Mouse (Mus musculus) heart, postnatal 0 days (tissue): ENCODE data around the gene Tmem248. TPM values are rescaled to one million over a fixed set of nuclear protein-coding genes. Genes with fewer than 3 reads are reported as not detected.

Experiments
- ATAC-seq: fragments of 200-750 bp; cut with Nextera tagmentation; 2 replicates; pipeline ENCODE4 v1.8.0; 2017; ENCODE audit warnings: low read depth, moderate number of reproducible peaks, moderate library complexity; ENCODE audit not compliant: insufficient read depth
- DNase-seq: peaks from one replicate; pipeline ENCODE4 v3.0.0-alpha.2; 2016; ENCODE audit warnings: low spot score
- H3K27ac ChIP-seq: fragments of 300-500 bp; sonication (generic); 2 replicates; pipeline ENCODE4 v1.5.1; 2014; ENCODE audit warnings: low read depth, mild to moderate bottlenecking
- H3K27me3 ChIP-seq: fragments of 300-500 bp; sonication (generic); 2 replicates; pipeline ENCODE4 v1.6.1; 2014; ENCODE audit warnings: low read length, mixed read lengths; ENCODE audit not compliant: control insufficient read depth, insufficient read depth
- H3K36me3 ChIP-seq: fragments of 300-500 bp; sonication (generic); replicated peaks from 2 replicates; pipeline ENCODE4 v1.6.1; 2014; ENCODE audit warnings: low read length, mixed read lengths; ENCODE audit not compliant: control insufficient read depth, insufficient read depth
- H3K4me1 ChIP-seq: fragments of 300-500 bp; sonication (generic); 2 replicates; pipeline ENCODE4 v1.6.1; 2014; ENCODE audit warnings: antibody characterized with exemption; ENCODE audit not compliant: control insufficient read depth, insufficient read depth
- H3K4me2 ChIP-seq: fragments of 300-500 bp; sonication (generic); 2 replicates; pipeline ENCODE4 v1.6.1; 2014; ENCODE audit warnings: low read depth, mild to moderate bottlenecking, low read length, moderate library complexity
- H3K4me3 ChIP-seq: fragments of 300-500 bp; sonication (generic); 2 replicates; pipeline ENCODE4 v1.5.1; 2014; ENCODE audit warnings: low read depth, low read length
- H3K9ac ChIP-seq: fragments of 300-500 bp; sonication (generic); replicated peaks from 2 replicates; pipeline ENCODE4 v1.6.1; 2014; ENCODE audit warnings: low read depth, low read length, mixed read lengths
- H3K9me3 ChIP-seq: fragments of 300-500 bp; sonication (generic); replicated peaks from 2 replicates; pipeline ENCODE4 v1.6.1; 2016; ENCODE audit warnings: low read length; ENCODE audit not compliant: control insufficient read depth
- CTCF ChIP-seq: IDR thresholded peaks from 2 replicates; pipeline ENCODE4 v1.5.1; 2016; ENCODE audit warnings: antibody characterized with exemption, control low read depth, low read depth
- EP300 ChIP-seq: IDR thresholded peaks from 2 replicates; pipeline ENCODE4 v1.6.1; 2016; ENCODE audit warnings: antibody characterized with exemption, low read depth
- WGBS: fragments of 180-500 bp; shearing (Covaris S2); extraction: QIAGEN DNeasy Blood & Tissue Kit; methylation state at CpG from one replicate; pipeline ENCODE4 v1.1.7; 2014; 5-methylcytosine and 5-hydroxymethylcytosine counted together
- polyA plus RNA-seq: library from polyadenylated mRNA; unstranded; fragments of >200 nt; fragmentation: Nextera tagmentation; extraction: Ambion mirVana; gene quantifications from 2 replicates; pipeline ENCODE4 v1.2.1, GENCODE M21; 2015
- total RNA-seq: library from RNA; depleted of rRNA; stranded (reverse); fragments of >200 nt; gene quantifications from 2 replicates; pipeline ENCODE4 v1.2.3, GENCODE M21; 2014; ENCODE audit warnings: low replicate concordance

Gene Tmem248
- total and polyA plus RNA-seq, 2 experiments from 2014 or later: 23.9 to 31.9 TPM

- Histone ChIP-seq H3K4me1 (no peaks in the 10 kb centered on the region), H3K27ac (no peak overlapping the region), H3K9ac (no peak overlapping the region), H3K36me3 (peaks cover 62% of the 10 kb centered on the region), H3K4me2 (no peak overlapping the region), H3K9me3 (no peaks in the 10 kb centered on the region), H3K27me3 (no peaks in the 10 kb centered on the region), H3K4me3 (no peak overlapping the region)
- 92% methylated on average over 11 of the region's 11 CpGs for WGBS
- DNase-seq (no peak), ATAC-seq (no peak)
- TF ChIP-seq CTCF (no peak), EP300 (no peak)
These were observed 3.9 kb upstream of the Tmem248 start for GRCm38 (mm10) chr5:130212956-130213355.

- no peak for DNase-seq
- H3K4me2 ChIP-seq: no peak overlapping the region
- H3K4me1 ChIP-seq: 0 out of 2 replicates have a peak, but pooled peaks cover 9% of the 10 kb centered on the region
- WGBS: 81% methylated on average over 4 of the region's 4 CpGs
- no peak overlapping the region for H3K9ac ChIP-seq
- H3K36me3 ChIP-seq: peaks cover 23% of the 10 kb centered on the region
- no peak overlapping the region for H3K4me3 ChIP-seq
- no peaks in the 10 kb centered on the region for H3K27me3 ChIP-seq
- no peak for TF ChIP-seq EP300
- no peak for TF ChIP-seq CTCF
- ATAC-seq: no peak
- no peaks in the 10 kb centered on the region for H3K9me3 ChIP-seq
- H3K27ac ChIP-seq: no peak overlapping the region
These were observed 525 bp downstream of the Tmem248 start for GRCm38 (mm10) chr5:130217406-130217805.

GRCm38 (mm10) chr5:130218336-130218735 is 1.5 kb downstream of the Tmem248 start:
- Histone ChIP-seq H3K4me3 (no peak overlapping the region), H3K27me3 (no peaks in the 10 kb centered on the region), H3K4me1 (peaks cover 14% of the 10 kb centered on the region), H3K9ac (no peak overlapping the region), H3K27ac (no peak overlapping the region), H3K4me2 (no peak overlapping the region), H3K36me3 (peaks cover 14% of the 10 kb centered on the region), H3K9me3 (no peaks in the 10 kb centered on the region)
- ATAC-seq (no peak), DNase-seq (no peak)
- WGBS: 89% methylated on average over 5 of the region's 5 CpGs
- TF ChIP-seq CTCF (no peak), EP300 (no peak)

- Histone ChIP-seq H3K4me2 (peak overlapping the region; percentile 76), H3K27ac (peak overlapping the region; percentile 82), H3K36me3 (0 out of 2 replicates have a peak, but pooled peaks cover 11% of the 10 kb centered on the region), H3K27me3 (no peaks in the 10 kb centered on the region), H3K9me3 (no peaks in the 10 kb centered on the region), H3K4me1 (peaks cover 20% of the 10 kb centered on the region), H3K9ac (peak overlapping the region; percentile 87), H3K4me3 (peak overlapping the region; percentile 89)
- WGBS: 51% methylated on average over 2 of the region's 2 CpGs
- TF ChIP-seq EP300 (no peak), CTCF (no peak)
- ATAC-seq: no peak
- DNase-seq: no peak
These were observed 4.4 kb downstream of the Tmem248 start for GRCm38 (mm10) chr5:130221316-130221715.

GRCm38 (mm10) chr5:130221760-130222145 is 4.9 kb downstream of the Tmem248 start:
- 0% methylated on average over 10 of the region's 10 CpGs for WGBS
- Histone ChIP-seq H3K4me2 (peak overlapping the region; percentile 76), H3K27ac (peak overlapping the region; percentile 82), H3K9ac (peak overlapping the region; percentile 87), H3K4me3 (peak overlapping the region; percentile 89), H3K27me3 (no peaks in the 10 kb centered on the region), H3K4me1 (peaks cover 20% of the 10 kb centered on the region), H3K9me3 (no peaks in the 10 kb centered on the region), H3K36me3 (0 out of 2 replicates have a peak, but pooled peaks cover 11% of the 10 kb centered on the region)
- DNase-seq: no peak
- TF ChIP-seq CTCF (no peak), EP300 (no peak)
- peak; percentile 30; the same call in 1 of the 2 replicates for ATAC-seq
